Mouse (Mus musculus): ENCODE results near the gene Fkbp8. TPM values are rescaled to one million over a fixed set of nuclear protein-coding genes. Genes with fewer than 3 reads are reported as not detected.

Gene Fkbp8
- polyA plus RNA-seq (2016; fragmentation: Nextera tagmentation; extraction: Ambion mirVana), result 306 and 327 TPM in 2 replicates

GRCm38 (mm10) chr8:70527512-70528181 is at the start of gene Fkbp8, which contains the start of gene Kxd1:
TSS of gene Fkbp8 (plus strand) at chr8:70527724.
TSS of gene Kxd1 (minus strand) at chr8:70527956.
- H3K4me2 ChIP-seq (replicated peaks), result peak within 1 kb of the TSS; percentile 79
- peak within 1 kb of the TSS; percentile 72 for H3K4me3 ChIP-seq
- 1% methylated on average over 59 of the region's 61 CpGs for WGBS
- ATAC-seq (ENCODE audit: insufficient number of reproducible peaks, insufficient read depth, low FRiP score, low TSS enrichment), result peak; percentile 93
- H3K27me3 ChIP-seq, result no peaks in the 10 kb centered on the region
- H3K36me3 ChIP-seq, result peaks cover 33% of the 10 kb centered on the region
- H3K4me1 ChIP-seq, result peaks cover 22% of the 10 kb centered on the region
- H3K27ac ChIP-seq, result peak within 1 kb of the TSS; percentile 79
- H3K9ac ChIP-seq, result peak within 1 kb of the TSS; percentile 81
- H3K9me3 ChIP-seq, result no peaks in the 10 kb centered on the region

- Histone ChIP-seq H3K27ac (no peak overlapping the region), H3K4me3 (no peak overlapping the region), H3K36me3 (no peaks in the 10 kb centered on the region), H3K9me3 (no peaks in the 10 kb centered on the region), H3K4me2 (replicated peaks) (no peak overlapping the region), H3K27me3 (peaks cover 22% of the 10 kb centered on the region), H3K4me1 (peaks cover 18% of the 10 kb centered on the region), H3K9ac (no peak overlapping the region)
- no peak for ATAC-seq (ENCODE audit: insufficient number of reproducible peaks, insufficient read depth, low FRiP score, low TSS enrichment)
- 77% methylated on average over 3 of the region's 3 CpGs for WGBS
Measured at GRCm38 (mm10) chr8:70481908-70482307, 45.6 kb upstream of the Fkbp8 start.

GRCm38 (mm10) chr8:70482943-70483342 is 44.6 kb upstream of the Fkbp8 start:
- Histone ChIP-seq H3K36me3 (no peaks in the 10 kb centered on the region), H3K4me2 (replicated peaks) (no peak overlapping the region), H3K4me1 (peaks cover 18% of the 10 kb centered on the region), H3K27me3 (peaks cover 32% of the 10 kb centered on the region), H3K27ac (no peak overlapping the region), H3K9ac (no peak overlapping the region), H3K4me3 (no peak overlapping the region), H3K9me3 (no peaks in the 10 kb centered on the region)
- ATAC-seq (ENCODE audit: insufficient number of reproducible peaks, insufficient read depth, low FRiP score, low TSS enrichment), result no peak
- WGBS, result 61% methylated on average over 2 of the region's 2 CpGs

- Histone ChIP-seq H3K4me2 (replicated peaks) (0 out of 2 replicates have a peak overlapping the region, but pooled peaks have one; percentile 72), H3K36me3 (no peaks in the 10 kb centered on the region), H3K27ac (no peak overlapping the region), H3K4me3 (no peak overlapping the region), H3K9ac (no peak overlapping the region), H3K27me3 (peaks cover 65% of the 10 kb centered on the region), H3K9me3 (no peaks in the 10 kb centered on the region), H3K4me1 (peaks cover 47% of the 10 kb centered on the region)
- WGBS, result 42% methylated on average over 7 of the region's 7 CpGs
- no peak for ATAC-seq (ENCODE audit: insufficient number of reproducible peaks, insufficient read depth, low FRiP score, low TSS enrichment)
Measured at GRCm38 (mm10) chr8:70486191-70486681, 41.3 kb upstream of the Fkbp8 start.

GRCm38 (mm10) chr8:70486941-70487520 is 40.5 kb upstream of the Fkbp8 start, which contains the start of gene Tmem59l:
TSS of gene Tmem59l (minus strand) at chr8:70487358.
- H3K27me3 ChIP-seq, result peaks cover 72% of the 10 kb centered on the region
- H3K9ac ChIP-seq, result peak within 1 kb of the TSS; percentile 38
- H3K4me2 ChIP-seq (replicated peaks), result peak within 1 kb of the TSS; percentile 72
- H3K36me3 ChIP-seq, result no peaks in the 10 kb centered on the region
- H3K27ac ChIP-seq, result peak within 1 kb of the TSS; percentile 4; the same call in 1 of the 2 replicates
- ATAC-seq (ENCODE audit: insufficient number of reproducible peaks, insufficient read depth, low FRiP score, low TSS enrichment), result no peak
- 5% methylated on average over 33 of the region's 33 CpGs for WGBS
- peaks cover 55% of the 10 kb centered on the region for H3K4me1 ChIP-seq
- H3K4me3 ChIP-seq, result peak within 1 kb of the TSS; percentile 39
- no peaks in the 10 kb centered on the region for H3K9me3 ChIP-seq

- peak overlapping the region; percentile 30 for H3K4me3 ChIP-seq
- peaks cover 80% of the 10 kb centered on the region for H3K27me3 ChIP-seq
- H3K27ac ChIP-seq, result peak overlapping the region; percentile 4; the same call in 1 of the 2 replicates
- ATAC-seq (ENCODE audit: insufficient number of reproducible peaks, insufficient read depth, low FRiP score, low TSS enrichment), result no peak
- WGBS, result 3% methylated on average over 55 of the region's 55 CpGs
- H3K4me1 ChIP-seq, result peaks cover 65% of the 10 kb centered on the region
- no peaks in the 10 kb centered on the region for H3K36me3 ChIP-seq
- peak overlapping the region; percentile 72 for H3K4me2 ChIP-seq (replicated peaks)
- no peaks in the 10 kb centered on the region for H3K9me3 ChIP-seq
- peak overlapping the region; percentile 17; the same call in 1 of the 2 replicates for H3K9ac ChIP-seq
Measured at GRCm38 (mm10) chr8:70487993-70488796, 39.3 kb upstream of the Fkbp8 start.

GRCm38 (mm10) chr8:70488931-70489470 is 38.5 kb upstream of the Fkbp8 start:
- Histone ChIP-seq H3K9ac (peak overlapping the region; percentile 36; the same call in 1 of the 2 replicates), H3K27me3 (peaks cover 87% of the 10 kb centered on the region), H3K4me3 (peak overlapping the region; percentile 30), H3K36me3 (no peaks in the 10 kb centered on the region), H3K27ac (peak overlapping the region; percentile 31), H3K4me2 (replicated peaks) (peak overlapping the region; percentile 72), H3K4me1 (peaks cover 73% of the 10 kb centered on the region), H3K9me3 (no peaks in the 10 kb centered on the region)
- ATAC-seq (ENCODE audit: insufficient number of reproducible peaks, insufficient read depth, low FRiP score, low TSS enrichment), result no peak
- WGBS, result under 1% methylated on average over 14 of the region's 14 CpGs

GRCm38 (mm10) chr8:70489576-70489975 is 37.9 kb upstream of the Fkbp8 start:
- no peaks in the 10 kb centered on the region for H3K9me3 ChIP-seq
- H3K4me3 ChIP-seq, result peak overlapping the region; percentile 30
- under 1% methylated on average over 23 of the region's 41 CpGs for WGBS
- H3K36me3 ChIP-seq, result no peaks in the 10 kb centered on the region
- H3K27ac ChIP-seq, result peak overlapping the region; percentile 31; the same call in 1 of the 2 replicates
- H3K4me1 ChIP-seq, result peaks cover 79% of the 10 kb centered on the region
- H3K27me3 ChIP-seq, result peaks cover 92% of the 10 kb centered on the region
- H3K9ac ChIP-seq, result peak overlapping the region; percentile 36; the same call in 1 of the 2 replicates
- peak overlapping the region; percentile 72 for H3K4me2 ChIP-seq (replicated peaks)
- no peak for ATAC-seq (ENCODE audit: insufficient number of reproducible peaks, insufficient read depth, low FRiP score, low TSS enrichment)

GRCm38 (mm10) chr8:70490061-70490879 is 37.3 kb upstream of the Fkbp8 start:
- H3K36me3 ChIP-seq, result no peaks in the 10 kb centered on the region
- no peaks in the 10 kb centered on the region for H3K9me3 ChIP-seq
- peaks cover 96% of the 10 kb centered on the region for H3K27me3 ChIP-seq
- H3K9ac ChIP-seq, result peak overlapping the region; percentile 20; the same call in 1 of the 2 replicates
- no peak for ATAC-seq (ENCODE audit: insufficient number of reproducible peaks, insufficient read depth, low FRiP score, low TSS enrichment)
- peak overlapping the region; percentile 63 for H3K27ac ChIP-seq
- WGBS, result 10% methylated on average over 10 of the region's 10 CpGs
- peak overlapping the region; percentile 86; the same call in 1 of the 2 replicates for H3K4me2 ChIP-seq (replicated peaks)
- peaks cover 85% of the 10 kb centered on the region for H3K4me1 ChIP-seq
- H3K4me3 ChIP-seq, result 0 out of 2 replicates have a peak overlapping the region, but pooled peaks have one; percentile 10

- peak overlapping the region; percentile 86; the same call in 1 of the 2 replicates for H3K4me2 ChIP-seq (replicated peaks)
- peaks cover 91% of the 10 kb centered on the region for H3K4me1 ChIP-seq
- H3K36me3 ChIP-seq, result no peaks in the 10 kb centered on the region
- ATAC-seq (ENCODE audit: insufficient number of reproducible peaks, insufficient read depth, low FRiP score, low TSS enrichment), result no peak
- WGBS, result 2% methylated on average over 20 of the region's 20 CpGs
- H3K4me3 ChIP-seq, result 0 out of 2 replicates have a peak overlapping the region, but pooled peaks have one; percentile 10
- peaks cover 96% of the 10 kb centered on the region for H3K27me3 ChIP-seq
- peak overlapping the region; percentile 28 for H3K9ac ChIP-seq
- H3K27ac ChIP-seq, result peak overlapping the region; percentile 63
- H3K9me3 ChIP-seq, result no peaks in the 10 kb centered on the region
Measured at GRCm38 (mm10) chr8:70490880-70491495, 36.5 kb upstream of the Fkbp8 start.

Data from embryonic facial prominence, embryonic 12.5 days (tissue).